Mouse (Mus musculus) cerebellum, adult 9-11 months (tissue): ENCODE results near the gene Tceal1.
"Not testable (repeated sequence)": the region's sequence is repeated elsewhere in the genome, so short reads cannot be mapped to it uniquely, and the experiment has no call there.

Experiments used
- DNase-seq: peaks from one replicate; pipeline ENCODE4 v3.0.0; 2022

Tceal1 gene

DNA sequence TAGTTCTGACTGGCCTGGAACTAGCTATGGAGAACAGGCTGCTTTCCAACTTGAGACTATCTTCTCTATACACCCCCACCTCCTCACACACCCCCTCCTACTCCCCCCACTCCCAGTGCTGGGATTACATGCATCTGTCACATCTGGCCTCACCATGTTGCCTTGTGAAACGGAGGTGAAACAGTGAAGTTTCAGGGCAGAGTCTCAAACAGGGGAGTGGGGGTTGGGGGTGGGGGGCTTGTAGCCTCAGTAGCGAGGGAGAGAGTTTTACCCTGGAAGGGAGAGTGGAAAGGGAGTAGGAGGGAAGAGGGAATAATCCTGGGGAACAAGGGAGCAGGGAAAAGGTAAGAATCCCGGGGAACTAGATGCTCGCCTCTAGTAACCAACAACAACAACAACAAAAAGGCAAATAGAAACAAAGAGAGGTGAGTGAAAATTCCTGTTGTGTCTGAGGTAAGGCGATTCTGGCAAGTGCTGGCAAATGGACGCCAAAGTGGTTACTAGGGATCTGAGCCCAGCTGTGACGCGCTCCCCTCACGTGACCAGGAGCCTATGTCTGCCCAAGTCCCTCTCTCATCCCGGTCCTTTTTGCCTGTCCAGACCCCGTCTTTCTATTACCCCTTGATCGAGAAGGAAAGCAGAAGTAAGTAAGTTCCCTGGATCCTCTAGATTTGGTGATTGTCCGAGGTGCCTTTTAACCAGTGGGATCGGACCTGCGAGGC lies at the start of gene Tceal1:
Gene Tceal1, plus strand, starts transcription at position 537 of the 722 bp plus-strand sequence.
- DNase-seq, result peak; percentile 77

DNA sequence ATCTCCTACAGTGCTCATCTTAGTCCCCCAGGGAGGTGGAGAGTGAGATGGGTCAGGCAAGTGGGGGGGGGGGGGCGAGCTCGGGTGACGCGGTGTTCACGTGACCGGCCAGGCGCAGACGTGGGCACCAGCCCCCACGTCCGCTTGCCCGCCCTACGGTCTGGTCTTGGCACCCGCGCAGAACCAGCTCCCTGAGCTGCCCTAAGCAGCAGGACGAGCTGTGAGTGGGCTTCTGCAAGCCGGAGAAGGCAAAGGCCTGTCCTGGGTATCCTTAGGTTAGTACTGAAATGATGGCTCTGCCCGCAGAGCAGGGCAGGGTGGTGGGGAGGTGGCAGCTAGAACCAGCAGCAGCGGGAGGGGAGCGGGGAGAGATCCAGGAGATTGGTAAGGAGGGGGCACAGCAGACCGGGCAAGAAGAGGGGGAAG lies 41.5 kb upstream of the Tceal1 start:
- peak; percentile 75 for DNase-seq

- DNase-seq, result peak; percentile 43
These were observed 40.9 kb upstream of the Tceal1 start for GRCm38 (mm10) chrX:136666762-136667464.

DNA sequence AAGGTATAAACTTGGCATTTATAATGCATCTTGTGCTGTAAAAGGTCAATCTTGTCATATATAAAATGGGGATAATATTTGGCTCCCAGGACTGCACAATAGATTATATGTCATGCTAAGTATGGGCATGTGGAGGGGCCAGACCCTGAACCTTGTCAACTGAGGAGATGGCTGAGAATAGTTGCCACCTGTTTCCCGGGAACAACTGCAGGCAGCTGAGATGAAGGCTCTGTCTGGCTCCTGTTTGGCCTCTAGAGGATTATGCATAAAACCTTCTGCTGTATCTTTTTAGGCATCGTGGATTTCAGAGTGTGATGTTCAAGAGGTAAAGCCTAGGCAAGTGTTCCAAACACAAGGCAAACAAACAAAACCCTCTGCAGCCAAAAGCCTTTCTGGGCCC lies 39.0 kb upstream of the Tceal1 start:
- DNase-seq, result no peak

- no peak for DNase-seq
These were observed 26.8 kb upstream of the Tceal1 start for GRCm38 (mm10) chrX:136680989-136681388.

DNA sequence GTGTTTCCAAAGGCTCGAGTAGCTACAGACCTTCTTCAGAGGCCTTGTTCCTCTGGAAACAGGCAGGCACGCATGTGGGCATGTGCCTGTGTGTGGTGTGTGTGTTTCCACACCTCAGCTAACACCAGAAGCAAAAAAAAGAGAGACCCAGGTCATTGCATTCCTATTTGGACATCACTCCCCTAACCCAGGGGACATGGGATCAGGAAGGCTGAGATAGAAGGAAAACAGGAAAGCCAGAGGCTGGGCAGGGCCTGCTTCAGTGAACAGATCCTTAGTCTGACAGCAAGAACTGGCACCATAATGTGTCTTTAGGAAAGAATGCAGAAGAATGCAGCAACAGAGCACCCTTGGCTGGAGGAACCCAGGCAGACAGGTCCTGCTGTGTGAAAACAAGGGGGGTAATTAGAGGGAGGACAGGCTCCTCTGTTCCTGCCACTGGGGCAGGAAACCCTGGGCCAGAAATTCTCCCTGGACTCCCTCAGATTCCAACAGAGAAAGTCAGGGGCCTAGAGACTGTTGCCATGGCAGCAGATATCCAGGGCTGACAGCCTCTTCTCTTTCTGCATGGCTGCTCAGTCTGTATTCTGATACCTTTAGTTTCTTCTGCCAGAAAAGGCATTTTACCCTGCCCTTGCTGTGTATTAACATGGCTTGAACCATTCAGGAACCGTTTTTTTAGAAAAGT lies 16.0 kb upstream of the Tceal1 start:
- not testable (repeated sequence) for DNase-seq

GRCm38 (mm10) chrX:136692294-136692675 lies 15.5 kb upstream of the Tceal1 start:
- DNase-seq, result no peak

GRCm38 (mm10) chrX:136693196-136693595 lies 14.6 kb upstream of the Tceal1 start:
- no peak for DNase-seq

GRCm38 (mm10) chrX:136708168-136708681 lies 443 bp downstream of the Tceal1 start:
- peak; percentile 57 for DNase-seq

DNA sequence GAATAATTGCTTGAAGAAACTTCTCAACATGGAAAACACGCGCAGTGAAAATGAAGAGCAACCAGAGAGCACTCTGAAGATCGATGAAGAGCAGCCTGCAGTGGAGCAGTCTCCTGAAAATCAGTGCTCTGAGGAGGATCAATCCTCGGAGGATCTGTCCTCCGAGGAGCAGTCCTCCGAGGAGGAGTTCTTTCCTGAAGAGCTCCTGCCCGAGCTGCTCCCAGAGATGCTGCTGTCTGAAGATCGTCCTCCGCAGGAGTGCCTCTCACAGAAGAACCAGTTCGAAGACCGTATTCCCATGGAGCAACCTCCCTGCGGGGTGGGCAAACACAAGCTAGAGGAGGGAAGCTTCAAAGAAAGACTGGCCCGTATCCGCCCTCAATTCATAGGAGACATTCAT lies 1.0 kb downstream of the Tceal1 start:
- peak; percentile 8 for DNase-seq

GRCm38 (mm10) chrX:136714742-136715474 lies 7.1 kb downstream of the Tceal1 start:
- not testable (repeated sequence) for DNase-seq

DNA sequence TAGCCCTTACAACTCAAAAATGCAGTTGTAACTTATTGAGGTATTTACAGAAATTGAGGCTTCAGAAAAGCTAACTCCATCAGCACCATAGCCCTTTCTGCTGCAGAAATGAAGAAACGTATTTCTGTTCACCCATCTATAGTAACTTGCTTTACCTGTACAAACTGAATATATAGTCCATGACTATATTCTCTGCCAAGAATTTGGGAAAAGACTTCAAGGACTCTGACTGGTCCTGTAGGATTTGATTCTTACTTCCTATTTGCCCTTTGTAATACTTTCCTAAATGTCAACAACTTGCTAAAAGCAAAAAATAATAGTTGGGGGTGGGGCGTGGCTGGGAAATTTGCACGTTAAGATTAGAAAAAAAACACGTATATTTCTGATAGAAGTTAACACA lies 24.2 kb downstream of the Tceal1 start:
- no peak for DNase-seq

DNA sequence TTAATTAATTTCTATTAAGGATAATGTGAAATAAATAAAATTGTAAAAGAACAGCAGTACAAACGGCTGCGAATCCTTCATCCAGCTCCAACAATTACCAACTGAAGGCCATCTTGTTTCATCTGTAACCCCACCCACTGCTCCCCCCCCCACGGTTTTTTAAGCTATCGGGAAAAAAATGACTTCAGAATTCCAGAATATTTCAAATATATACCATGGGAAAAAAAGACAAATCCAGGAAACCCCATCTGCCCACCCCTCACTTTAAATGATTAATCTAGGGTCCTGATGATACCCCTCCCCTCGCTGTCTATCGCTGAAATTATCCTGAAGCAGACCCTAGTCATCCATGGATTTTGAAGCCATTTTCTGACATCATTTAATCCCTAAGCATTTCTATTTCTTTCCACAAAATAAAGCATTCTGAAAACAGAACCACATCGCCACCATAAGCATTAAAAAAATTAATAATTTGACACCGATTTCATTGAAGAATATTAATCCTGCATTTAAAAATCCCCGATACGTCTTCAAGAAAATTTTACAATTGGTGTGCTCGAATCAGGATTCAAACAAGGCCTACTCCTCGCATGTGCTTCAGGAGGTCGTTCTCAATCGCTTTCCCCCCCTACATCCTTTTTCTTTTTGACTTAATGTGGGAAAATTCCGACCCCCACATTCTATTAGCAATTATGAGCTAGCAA lies 32.5 kb downstream of the Tceal1 start:
- DNase-seq, result no peak

DNA sequence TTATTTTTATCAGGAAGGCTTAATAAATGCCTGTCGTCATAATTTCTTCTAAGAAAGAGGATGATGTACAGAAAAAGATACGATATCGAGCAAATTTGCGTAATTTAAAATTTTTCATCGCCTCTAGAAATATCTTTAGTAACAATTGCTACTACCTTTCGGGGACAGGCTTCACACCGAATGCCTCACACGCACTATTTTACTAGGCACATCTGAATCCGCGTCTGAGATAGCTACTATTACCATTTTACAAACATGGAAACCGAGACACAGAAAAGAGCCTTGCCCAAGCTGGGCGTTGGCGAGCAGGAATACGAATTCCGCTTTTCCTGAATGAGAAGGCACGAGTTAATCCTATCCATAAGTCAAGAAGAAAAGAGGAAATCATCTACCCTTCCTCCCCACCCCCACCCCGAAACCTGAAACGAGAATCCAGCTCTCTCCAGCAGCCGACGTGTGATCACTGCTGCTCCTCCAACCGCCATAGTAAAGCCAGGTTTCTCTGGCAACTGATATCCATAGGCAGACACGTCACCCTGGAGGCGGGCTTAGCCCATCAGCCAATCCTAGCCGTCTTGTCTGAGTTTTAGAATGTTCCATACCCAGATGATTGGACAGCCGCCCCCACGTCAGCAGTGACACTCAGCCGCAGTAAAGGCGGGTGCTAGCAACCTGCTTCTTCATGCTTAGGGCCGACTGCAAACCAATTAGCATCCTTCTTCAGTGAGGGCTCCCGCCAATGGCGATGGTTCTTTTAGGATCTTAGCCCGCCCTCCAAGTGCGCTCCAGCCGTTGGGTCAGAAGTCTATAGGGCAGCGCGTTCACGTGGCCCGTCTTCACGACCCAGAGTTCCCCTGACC lies 33.2 kb downstream of the Tceal1 start:
- peak; percentile 99 for DNase-seq

- no peak for DNase-seq
These were observed 33.9 kb downstream of the Tceal1 start for GRCm38 (mm10) chrX:136741651-136742201.

DNA sequence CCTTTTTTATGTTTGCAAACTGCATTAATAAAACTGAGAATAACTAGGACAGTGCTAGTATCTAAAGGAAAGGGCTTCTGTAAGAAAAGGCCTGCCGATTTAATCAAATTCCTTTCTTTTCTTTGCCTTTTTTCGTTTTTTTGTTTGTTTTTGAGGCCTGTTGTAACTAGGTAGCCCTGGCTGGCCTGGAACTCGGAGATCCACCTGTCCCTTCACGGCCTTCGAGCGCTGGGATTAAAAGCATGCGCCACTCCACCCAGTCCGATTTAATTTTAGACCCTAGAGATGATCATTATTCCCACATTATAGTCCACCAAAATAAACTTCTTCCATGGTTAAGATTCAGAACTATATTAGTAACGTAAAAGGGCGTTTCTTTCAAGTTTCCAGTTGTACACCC lies 34.5 kb downstream of the Tceal1 start:
- no peak for DNase-seq

GRCm38 (mm10) chrX:136742661-136743103 lies 34.9 kb downstream of the Tceal1 start:
- peak; percentile 67 for DNase-seq

DNA sequence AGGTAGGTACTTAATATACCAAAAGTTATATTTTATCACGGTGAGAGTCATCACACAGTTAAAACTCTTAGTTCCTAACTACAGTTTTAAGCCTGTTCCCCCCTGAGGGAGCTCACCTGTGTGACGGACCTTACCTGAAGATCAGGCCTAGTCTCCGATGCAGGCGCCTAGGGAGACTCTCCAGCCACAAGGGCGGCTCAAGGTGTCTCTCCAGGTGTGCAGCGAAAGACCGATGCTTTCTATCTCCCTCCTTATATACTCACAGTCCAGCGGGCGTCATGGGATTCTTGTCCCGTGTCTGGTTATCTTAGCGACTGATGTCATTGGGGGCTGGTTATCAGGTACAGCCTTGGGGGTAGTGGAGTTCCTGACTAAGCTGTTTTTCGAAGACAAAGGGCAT lies 35.7 kb downstream of the Tceal1 start, which contains the start of gene Morf4l2:
Gene Morf4l2, minus strand, starts transcription at position 232 of the 400 bp plus-strand sequence.
- DNase-seq, result peak; percentile 30

GRCm38 (mm10) chrX:136744663-136745062 lies 36.9 kb downstream of the Tceal1 start:
- DNase-seq, result no peak

DNA sequence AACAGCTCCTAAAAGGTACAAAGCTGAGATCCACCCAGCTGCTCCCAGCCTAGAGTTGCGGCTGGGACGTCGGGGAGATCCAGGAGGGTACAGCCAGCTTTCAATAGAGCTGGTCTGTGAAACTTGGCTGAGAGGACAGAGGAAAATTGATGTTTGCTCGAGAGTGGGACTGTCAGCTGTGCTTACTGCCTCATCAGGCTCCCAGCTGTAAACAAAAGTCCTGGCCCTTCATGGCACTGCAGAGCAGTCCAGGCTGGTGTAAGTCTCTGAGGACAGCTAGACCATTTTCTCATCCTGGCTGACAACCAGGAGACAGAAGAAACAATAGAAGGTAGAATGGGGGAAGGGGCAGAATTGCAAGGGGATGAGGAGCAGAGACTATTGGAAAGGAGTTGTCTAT lies 41.5 kb downstream of the Tceal1 start:
- DNase-seq, result no peak

GRCm38 (mm10) chrX:136755464-136755863 lies 47.7 kb downstream of the Tceal1 start:
- no peak for DNase-seq
